Mouse (Mus musculus): ENCODE measurements around the gene Ddrgk1. TPM values are rescaled to one million over a fixed set of nuclear protein-coding genes. Genes with fewer than 3 reads are reported as not detected.
A peak's percentile ranks its signal among the peaks of the same experiment; 100 is the strongest.
"Not testable (repeated sequence)": the region's sequence is repeated elsewhere in the genome, so short reads cannot be mapped to it uniquely, and the experiment has no call there.

Gene Ddrgk1
- total and polyA plus RNA-seq, 3 experiments = 51.7 to 93.1 (median 77.9) TPM

DNA sequence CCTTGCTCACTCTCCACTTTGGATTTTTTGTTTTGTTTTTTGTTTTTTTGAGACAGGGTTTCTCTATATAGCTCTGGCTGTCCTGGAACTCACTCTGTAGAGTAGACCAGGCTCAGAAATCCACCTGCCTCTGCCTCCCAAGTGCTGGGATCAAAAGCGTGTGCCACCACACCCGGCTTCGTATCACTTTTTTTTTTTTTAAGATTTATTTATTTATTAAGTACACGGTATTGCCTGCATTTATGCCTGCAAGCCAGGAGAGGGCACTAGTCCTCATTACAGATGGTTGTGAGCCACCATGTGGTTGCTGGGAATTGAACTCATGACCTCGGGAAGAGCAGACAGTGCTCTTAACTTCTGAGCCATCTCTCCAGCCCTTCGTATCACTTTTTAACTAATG lies 15.4 kb downstream of the Ddrgk1 start:
- peaks cover 16 to 64% of the 10 kb centered on the region in 2 experiments for H3K36me3 ChIP-seq (replicated peaks in 1 of 2; ENCODE audit: control insufficient read depth in 1 of 2, insufficient read depth in 1 of 2, low read length in 1 of 2)
- dilution Hi-C loops (cut with MboI; ENCODE audit: extremely low pct_ligation_motif_present, extremely low pct_unique_long_range_greater_than_20kb, low sequenced_read_pairs); H3K9ac ChIP-seq (ENCODE audit: insufficient read depth, low read depth); H3K79me2 ChIP-seq (replicated peaks; ENCODE audit: control insufficient read depth, extremely low read depth, insufficient read depth, poor library complexity, severe bottlenecking); in situ Hi-C loops (cut with MboI; ENCODE audit: low pct_ligation_motif_present, low pct_unique_long_range_greater_than_20kb, low sequenced_read_pairs); H3K4me1 ChIP-seq (ENCODE audit: control insufficient read depth in 1 of 2, insufficient read depth in 2 of 2); H3K4me3 ChIP-seq (replicated peaks in 1 of 3; ENCODE audit: low read depth in 2 of 3, low read length in 2 of 3, poor library complexity in 1 of 3); H3K27me3 ChIP-seq (replicated peaks); H3K9me3 ChIP-seq (replicated peaks; ENCODE audit: low read length); H3K27ac ChIP-seq (ENCODE audit: insufficient read depth, low read depth); H3K4me2 ChIP-seq (ENCODE audit: insufficient read depth, low read depth, poor library complexity, severe bottlenecking); DNase-seq (ENCODE audit: extremely low read depth): not testable (repeated sequence)
- TF ChIP-seq CTCF (conservative IDR thresholded peaks at IDR 0.05 in 1 of 2, IDR thresholded peaks at IDR 0.05 in 1 of 2; ENCODE audit: low read depth in 2 of 2, low read length in 2 of 2) = peak in 1 of 2 experiments; percentile 22; a peak in 1 of 4 replicates

DNA sequence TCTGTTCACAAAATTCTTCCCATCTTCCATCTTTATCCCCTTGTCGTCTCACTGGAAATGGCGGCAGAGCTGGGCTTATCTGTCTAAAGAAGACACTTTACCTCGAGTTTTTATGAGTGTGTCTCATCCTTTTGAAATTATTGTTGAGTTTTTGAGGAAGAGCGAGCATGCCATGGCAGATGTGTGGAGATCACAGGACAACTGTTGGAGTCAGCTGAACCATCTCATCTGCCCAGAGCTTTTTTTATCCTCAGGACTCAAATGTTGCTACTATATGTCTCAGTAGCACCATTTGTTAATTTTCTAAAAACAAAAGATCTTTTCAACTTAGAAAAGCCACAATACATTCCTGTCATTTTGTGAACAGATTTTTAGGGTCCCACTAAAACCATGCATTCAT lies 19.3 kb downstream of the Ddrgk1 start:
- in situ Hi-C loops (cut with MboI; ENCODE audit: low pct_ligation_motif_present, low pct_unique_long_range_greater_than_20kb, low sequenced_read_pairs) = no loop called here
- TF ChIP-seq MEF2A (IDR thresholded peaks at IDR 0.05; ENCODE audit: borderline replicate concordance, low read depth, low read length) = no peak
- dilution Hi-C loops (cut with MboI; ENCODE audit: extremely low pct_ligation_motif_present, extremely low pct_unique_long_range_greater_than_20kb, low sequenced_read_pairs) = no loop called here

DNA sequence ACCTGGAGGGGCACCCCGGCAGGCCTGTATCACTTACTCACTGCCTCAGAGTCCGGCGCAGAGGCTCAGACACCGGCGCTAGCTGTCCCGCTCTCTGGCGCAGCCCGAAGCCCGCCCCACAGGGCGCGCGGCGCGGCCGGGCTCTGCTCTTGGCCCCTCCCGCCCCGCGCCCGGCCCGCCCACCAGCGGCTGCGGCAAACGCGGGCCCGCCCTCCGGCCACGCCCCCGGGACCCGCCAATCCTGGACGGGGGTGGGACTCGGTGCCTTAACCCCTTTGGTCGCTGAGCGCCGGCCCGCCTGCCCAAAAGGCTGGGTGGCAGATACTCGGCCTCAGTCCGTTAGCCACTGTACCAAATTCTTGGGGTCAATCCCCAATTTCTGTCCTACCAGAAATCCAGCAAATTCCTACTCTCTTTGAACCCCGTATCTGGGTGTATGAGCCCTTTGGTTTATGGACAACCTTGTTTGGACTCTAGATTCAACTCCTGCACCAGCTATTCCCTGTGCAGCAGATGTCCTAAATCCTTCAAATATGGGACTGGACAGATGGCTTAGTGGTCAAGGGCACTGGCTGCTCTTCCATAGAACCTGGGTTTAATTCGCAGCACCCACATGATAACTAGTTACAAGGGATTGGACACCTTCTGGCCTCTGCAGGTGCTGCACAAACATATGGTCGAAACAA lies 21.6 kb downstream of the Ddrgk1 start, which contains the start of gene Lzts3:
Gene Lzts3 (minus strand): TSS at position 120 of the 686 bp plus-strand sequence.
- no peaks in the 10 kb centered on the region for H3K79me2 ChIP-seq (replicated peaks; ENCODE audit: control insufficient read depth, extremely low read depth, insufficient read depth, poor library complexity, severe bottlenecking)
- peaks cover 4 to 20% of the 10 kb centered on the region in 2 experiments; a peak in 3 of 4 replicates for H3K4me1 ChIP-seq (ENCODE audit: control insufficient read depth in 1 of 2, insufficient read depth in 2 of 2)
- DNase-seq (ENCODE audit: extremely low read depth) = peak; percentile 80
- peaks cover 3% of the 10 kb centered on the region for H3K27me3 ChIP-seq (replicated peaks)
- H3K9ac ChIP-seq (ENCODE audit: insufficient read depth, low read depth) = peak within 1 kb of the TSS; percentile 71
- in situ Hi-C loops (cut with MboI; ENCODE audit: low pct_ligation_motif_present, low pct_unique_long_range_greater_than_20kb, low sequenced_read_pairs) (no loop called here), dilution Hi-C loops (cut with MboI; ENCODE audit: extremely low pct_ligation_motif_present, extremely low pct_unique_long_range_greater_than_20kb, low sequenced_read_pairs) (no loop called here)
- peak within 1 kb of the TSS; percentile 93 for H3K4me2 ChIP-seq (ENCODE audit: insufficient read depth, low read depth, poor library complexity, severe bottlenecking)
- no peaks in the 10 kb centered on the region for H3K9me3 ChIP-seq (replicated peaks; ENCODE audit: low read length)
- peaks cover 0 to 14% of the 10 kb centered on the region in 2 experiments for H3K36me3 ChIP-seq (replicated peaks in 1 of 2; ENCODE audit: control insufficient read depth in 1 of 2, insufficient read depth in 1 of 2, low read length in 1 of 2)
- H3K4me3 ChIP-seq (replicated peaks in 1 of 3; ENCODE audit: low read depth in 2 of 3, low read length in 2 of 3, poor library complexity in 1 of 3) = peak within 1 kb of the TSS; percentile 49 to 83 (median 62)
- H3K27ac ChIP-seq (ENCODE audit: insufficient read depth, low read depth) = no peak within 1 kb of the TSS
- TF ChIP-seq HCFC1 (IDR thresholded peaks at IDR 0.05; ENCODE audit: low read depth, low read length) = no peak
- peak; percentile 65; the same call in 1 of the 2 replicates for TF ChIP-seq TBP (conservative IDR thresholded peaks at IDR 0.05; ENCODE audit: low read depth, low read length)
- TF ChIP-seq MXI1 (IDR thresholded peaks at IDR 0.05; ENCODE audit: low read depth, low read length) = no peak
- TF ChIP-seq CHD2 (IDR thresholded peaks at IDR 0.05; ENCODE audit: low read length) = no peak
- peak; percentile 48; the same call in 1 of the 2 replicates for TF ChIP-seq POLR2AphosphoS2 (IDR thresholded peaks at IDR 0.05; ENCODE audit: low read depth, low read length)
- TF ChIP-seq ZNF384 (IDR thresholded peaks at IDR 0.05; ENCODE audit: low read depth, low read length) = no peak
- no peak for TF ChIP-seq BHLHE40 (IDR thresholded peaks at IDR 0.05; ENCODE audit: low read depth, low read length)
- no peak for TF ChIP-seq CTCF (conservative IDR thresholded peaks at IDR 0.05 in 1 of 2, IDR thresholded peaks at IDR 0.05 in 1 of 2; ENCODE audit: low read depth in 2 of 2, low read length in 2 of 2)
- TF ChIP-seq MAFK (IDR thresholded peaks at IDR 0.05; ENCODE audit: insufficient replicate concordance, low read length) = no peak
- TF ChIP-seq JUND (conservative IDR thresholded peaks at IDR 0.05; ENCODE audit: low read depth, low read length) = no peak
- TF ChIP-seq IRF4 (IDR thresholded peaks at IDR 0.05; ENCODE audit: low read depth, low read length) = peak; percentile 31; the same call in 1 of the 2 replicates
- TF ChIP-seq NELFE (IDR thresholded peaks at IDR 0.05; ENCODE audit: low read depth, low read length) = peak; percentile 72
- no peak for TF ChIP-seq RAD21 (IDR thresholded peaks at IDR 0.05; ENCODE audit: low read depth, low read length)
- TF ChIP-seq POLR2A (IDR thresholded peaks at IDR 0.05; ENCODE audit: low read depth, low read length) = peak; percentile 81
- TF ChIP-seq JUN (IDR thresholded peaks at IDR 0.05; ENCODE audit: insufficient read depth, low read depth, low read length) = no peak
- no peak for TF ChIP-seq RCOR1 (conservative IDR thresholded peaks at IDR 0.05; ENCODE audit: low read depth, low read length)
- TF ChIP-seq NRF1 (IDR thresholded peaks at IDR 0.05; ENCODE audit: low read depth, low read length) = no peak
- no peak for TF ChIP-seq ZKSCAN1 (IDR thresholded peaks at IDR 0.05; ENCODE audit: borderline replicate concordance, low read depth, low read length)
- no peak for TF ChIP-seq CHD1 (IDR thresholded peaks at IDR 0.05; ENCODE audit: low read depth, low read length)
- peak; percentile 72; the same call in 1 of the 2 replicates for TF ChIP-seq ZMIZ1 (IDR thresholded peaks at IDR 0.05; ENCODE audit: low read depth, low read length)
- no peak for TF ChIP-seq USF2 (conservative IDR thresholded peaks at IDR 0.05; ENCODE audit: low read depth, low read length)
- 0 out of 2 replicates have a peak, but pooled peaks have one; percentile 21 for TF ChIP-seq MAZ (IDR thresholded peaks at IDR 0.05; ENCODE audit: low read depth, low read length)
- no peak for TF ChIP-seq SIN3A (IDR thresholded peaks at IDR 0.05; ENCODE audit: low read length)
- no peak for TF ChIP-seq GABPA (IDR thresholded peaks at IDR 0.05; ENCODE audit: insufficient replicate concordance, low read depth, low read length)

More for the DNA sequence above, 19.3 kb downstream of the Ddrgk1 start:
- H3K4me1 ChIP-seq (ENCODE audit: control insufficient read depth in 1 of 2, insufficient read depth in 2 of 2) = peaks cover 0 to 11% of the 10 kb centered on the region in 2 experiments; a peak in 2 of 4 replicates
- H3K27ac ChIP-seq (ENCODE audit: insufficient read depth, low read depth) = no peak overlapping the region
- H3K36me3 ChIP-seq (replicated peaks in 1 of 2; ENCODE audit: control insufficient read depth in 1 of 2, insufficient read depth in 1 of 2, low read length in 1 of 2) = peaks cover 0 to 29% of the 10 kb centered on the region in 2 experiments
- DNase-seq (ENCODE audit: extremely low read depth) = no peak
- no peak overlapping the region for H3K9ac ChIP-seq (ENCODE audit: insufficient read depth, low read depth)
- no peak overlapping the region for H3K4me3 ChIP-seq (replicated peaks in 1 of 3; ENCODE audit: low read depth in 2 of 3, low read length in 2 of 3, poor library complexity in 1 of 3)
- H3K79me2 ChIP-seq (replicated peaks; ENCODE audit: control insufficient read depth, extremely low read depth, insufficient read depth, poor library complexity, severe bottlenecking) = no peaks in the 10 kb centered on the region
- no peak overlapping the region for H3K4me2 ChIP-seq (ENCODE audit: insufficient read depth, low read depth, poor library complexity, severe bottlenecking)
- H3K27me3 ChIP-seq (replicated peaks) = peaks cover 3% of the 10 kb centered on the region
- no peaks in the 10 kb centered on the region for H3K9me3 ChIP-seq (replicated peaks; ENCODE audit: low read length)
